Mouse (Mus musculus): ENCODE measurements at regions not wholly inside any gene's neighbourhood (a gene's known extent, or its start where the extent isn't known, plus 50 kb on each side); places are given as distances from the start of the nearest gene placed in this dataset.
A peak's percentile ranks its signal among the peaks of the same experiment; 100 is the strongest.

DNA sequence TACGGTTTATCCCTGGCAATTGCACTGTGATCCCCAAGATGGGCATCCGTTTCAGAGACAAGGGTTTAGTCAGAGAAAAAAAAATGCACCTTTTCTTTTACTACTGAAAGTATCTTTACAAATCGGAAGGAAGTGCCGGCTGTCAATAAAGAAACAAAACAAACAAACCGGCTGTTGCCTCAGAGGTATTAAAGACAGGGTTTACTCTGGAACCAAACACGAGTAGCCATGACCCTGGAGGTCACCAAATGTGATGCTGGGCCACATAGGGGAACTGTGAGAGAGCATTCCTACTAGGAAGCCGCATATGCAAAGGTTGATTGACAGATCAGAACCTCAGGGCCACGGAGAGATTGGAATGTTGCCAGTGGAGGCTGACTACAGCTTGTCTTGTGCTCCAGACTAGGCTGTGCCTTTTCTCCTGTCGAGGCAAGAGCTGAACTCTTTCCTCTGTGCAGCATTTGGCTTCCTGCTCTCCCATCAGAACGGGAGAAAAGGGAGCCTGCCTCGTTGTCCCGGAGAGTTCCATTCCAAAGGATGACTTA lies 643.8 kb upstream of the Tmem132c start:
- H3K4me1 ChIP-seq, result no peaks in the 10 kb centered on the region
- ATAC-seq (ENCODE audit: extremely low read depth, insufficient number of reproducible peaks, low FRiP score, low TSS enrichment), result no peak
- 61% methylated on average over 12 of the region's 12 CpGs for WGBS
- no peak overlapping the region for H3K27ac ChIP-seq (replicated peaks)
- H3K4me2 ChIP-seq, result no peak overlapping the region
- no peaks in the 10 kb centered on the region for H3K36me3 ChIP-seq
- H3K9me3 ChIP-seq, result peaks cover 31% of the 10 kb centered on the region
- no peak overlapping the region for H3K9ac ChIP-seq
- no peaks in the 10 kb centered on the region for H3K27me3 ChIP-seq (replicated peaks)
- H3K4me3 ChIP-seq, result no peak overlapping the region

DNA sequence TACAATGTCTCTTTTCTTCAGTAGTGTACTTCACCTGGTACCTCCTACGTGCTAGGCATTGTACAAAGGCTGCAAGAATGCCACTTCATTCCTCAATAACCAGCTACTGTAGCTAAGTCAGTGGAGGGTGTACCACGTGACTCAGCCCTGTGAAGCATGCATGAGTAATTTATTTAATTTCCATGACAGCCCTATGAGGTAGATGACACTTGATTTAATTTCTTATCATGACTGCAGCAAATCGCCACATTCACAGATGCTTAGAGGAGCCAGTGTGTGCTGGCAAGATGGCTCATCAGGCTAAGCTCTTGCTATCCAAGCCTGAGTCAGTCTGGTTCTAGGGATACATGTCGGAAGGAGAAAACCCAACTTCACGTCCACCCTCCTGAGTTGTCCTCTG lies 642.0 kb upstream of the Tmem132c start:
- no peak overlapping the region for H3K9ac ChIP-seq
- H3K4me3 ChIP-seq, result no peak overlapping the region
- no peaks in the 10 kb centered on the region for H3K36me3 ChIP-seq
- WGBS, result 76% methylated on average over 5 of the region's 5 CpGs
- no peak overlapping the region for H3K4me2 ChIP-seq
- H3K27me3 ChIP-seq (replicated peaks), result no peaks in the 10 kb centered on the region
- H3K4me1 ChIP-seq, result no peaks in the 10 kb centered on the region
- H3K9me3 ChIP-seq, result peaks cover 31% of the 10 kb centered on the region
- no peak for ATAC-seq (ENCODE audit: extremely low read depth, insufficient number of reproducible peaks, low FRiP score, low TSS enrichment)
- no peak overlapping the region for H3K27ac ChIP-seq (replicated peaks)

DNA sequence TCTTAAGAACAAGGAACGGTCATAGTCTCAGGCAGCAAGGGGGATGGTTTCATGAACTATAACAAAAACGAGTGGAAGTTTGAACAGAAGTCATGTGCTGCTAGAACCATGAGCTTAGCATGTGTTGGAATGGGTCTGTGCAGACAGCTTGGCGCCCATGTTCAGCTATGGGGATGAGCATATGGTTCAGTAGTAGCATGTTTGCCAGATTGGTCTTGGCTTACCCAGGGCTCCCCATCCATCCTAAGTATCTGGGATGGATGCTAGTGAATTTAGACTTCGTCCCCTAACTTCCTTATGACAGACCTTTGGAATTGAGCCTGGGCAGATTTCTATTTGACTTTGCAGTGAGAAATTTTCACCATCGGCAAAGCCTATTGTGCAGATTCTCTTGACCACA lies 634.9 kb upstream of the Tmem132c start:
- Histone ChIP-seq H3K9me3 (peaks cover 27% of the 10 kb centered on the region), H3K9ac (no peak overlapping the region), H3K36me3 (no peaks in the 10 kb centered on the region), H3K4me2 (no peak overlapping the region), H3K4me3 (no peak overlapping the region), H3K27me3 (replicated peaks) (no peaks in the 10 kb centered on the region), H3K4me1 (no peaks in the 10 kb centered on the region), H3K27ac (replicated peaks) (no peak overlapping the region)
- ATAC-seq (ENCODE audit: extremely low read depth, insufficient number of reproducible peaks, low FRiP score, low TSS enrichment), result no peak
- WGBS, result 61% methylated on average over 5 of the region's 5 CpGs

DNA sequence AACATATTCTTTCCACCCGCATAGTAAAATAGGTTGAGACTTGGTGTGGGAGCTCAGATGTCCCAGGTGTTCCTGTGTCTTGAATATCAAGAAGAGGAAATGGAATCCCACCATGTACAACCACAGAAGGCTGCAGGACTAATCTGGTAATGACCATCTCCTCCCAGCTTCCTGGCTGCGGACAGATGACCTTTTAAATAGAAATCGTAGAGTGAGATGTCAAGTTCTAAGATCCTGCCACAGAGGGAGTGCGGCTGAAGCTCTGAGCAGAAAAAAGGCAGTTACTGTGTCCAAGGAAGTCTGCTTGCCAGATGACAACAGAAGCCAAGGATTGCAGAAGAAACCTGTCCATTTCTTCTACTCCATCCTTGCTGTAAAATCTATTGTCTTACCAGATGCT lies 629.0 kb upstream of the Tmem132c start:
- Histone ChIP-seq H3K27me3 (replicated peaks) (no peaks in the 10 kb centered on the region), H3K27ac (replicated peaks) (no peak overlapping the region), H3K9me3 (peaks cover 14% of the 10 kb centered on the region; the same call in 1 of the 2 replicates), H3K4me1 (no peaks in the 10 kb centered on the region), H3K36me3 (no peaks in the 10 kb centered on the region), H3K4me2 (no peak overlapping the region), H3K9ac (no peak overlapping the region), H3K4me3 (no peak overlapping the region)
- WGBS, result 81% methylated on average over 4 of the region's 4 CpGs
- no peak for ATAC-seq (ENCODE audit: extremely low read depth, insufficient number of reproducible peaks, low FRiP score, low TSS enrichment)

DNA sequence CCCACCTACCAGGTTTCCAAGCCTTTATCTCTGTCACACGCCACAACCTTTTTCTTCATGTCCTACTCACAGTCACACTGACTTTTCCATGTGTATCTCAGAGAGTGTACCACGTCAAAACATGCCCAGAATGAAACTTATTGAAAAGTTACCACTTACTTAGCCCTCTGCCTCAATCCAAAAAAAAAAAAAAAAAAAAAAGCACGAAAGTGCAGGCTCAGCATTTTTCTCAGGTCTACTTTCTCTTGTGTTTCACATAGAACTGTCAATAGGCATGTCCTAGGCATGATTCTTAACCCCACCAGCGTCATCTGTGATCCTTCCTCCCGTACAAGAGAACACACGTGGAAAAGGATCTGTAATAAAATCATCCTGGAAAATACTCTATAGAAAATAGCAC lies 619.1 kb upstream of the Tmem132c start:
- Histone ChIP-seq H3K9me3 (peaks cover 5% of the 10 kb centered on the region; the same call in 1 of the 2 replicates), H3K4me1 (no peaks in the 10 kb centered on the region), H3K4me3 (no peak overlapping the region), H3K27me3 (replicated peaks) (no peaks in the 10 kb centered on the region), H3K36me3 (no peaks in the 10 kb centered on the region), H3K27ac (replicated peaks) (no peak overlapping the region), H3K9ac (no peak overlapping the region), H3K4me2 (no peak overlapping the region)
- no peak for ATAC-seq (ENCODE audit: extremely low read depth, insufficient number of reproducible peaks, low FRiP score, low TSS enrichment)
- 63% methylated on average over 6 of the region's 6 CpGs for WGBS

DNA sequence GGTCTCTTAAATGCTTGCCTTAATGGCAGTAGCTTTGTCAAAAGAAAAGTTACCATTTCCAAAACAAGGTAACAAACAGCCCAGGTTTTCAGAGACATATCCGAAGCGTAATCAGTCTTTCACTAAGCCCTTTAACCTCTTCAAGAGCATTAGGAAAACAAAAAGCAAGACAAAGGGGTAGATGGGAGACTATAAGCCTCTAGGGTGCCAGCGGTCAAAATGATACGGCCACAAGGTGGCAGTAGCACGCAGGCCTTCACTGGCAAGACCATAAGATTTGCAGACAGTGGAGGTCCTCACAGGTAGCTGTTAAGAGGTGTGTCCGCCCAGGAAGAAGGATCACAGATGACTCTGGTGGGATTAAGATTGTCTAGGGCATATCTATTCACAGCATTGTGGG lies 618.4 kb upstream of the Tmem132c start:
- H3K9ac ChIP-seq, result no peak overlapping the region
- H3K36me3 ChIP-seq, result no peaks in the 10 kb centered on the region
- no peak overlapping the region for H3K4me2 ChIP-seq
- 9% methylated on average over 6 of the region's 6 CpGs for WGBS
- H3K9me3 ChIP-seq, result peaks cover 5% of the 10 kb centered on the region; the same call in 1 of the 2 replicates
- no peak for ATAC-seq (ENCODE audit: extremely low read depth, insufficient number of reproducible peaks, low FRiP score, low TSS enrichment)
- H3K27me3 ChIP-seq (replicated peaks), result no peaks in the 10 kb centered on the region
- no peak overlapping the region for H3K27ac ChIP-seq (replicated peaks)
- H3K4me3 ChIP-seq, result no peak overlapping the region
- no peaks in the 10 kb centered on the region for H3K4me1 ChIP-seq

DNA sequence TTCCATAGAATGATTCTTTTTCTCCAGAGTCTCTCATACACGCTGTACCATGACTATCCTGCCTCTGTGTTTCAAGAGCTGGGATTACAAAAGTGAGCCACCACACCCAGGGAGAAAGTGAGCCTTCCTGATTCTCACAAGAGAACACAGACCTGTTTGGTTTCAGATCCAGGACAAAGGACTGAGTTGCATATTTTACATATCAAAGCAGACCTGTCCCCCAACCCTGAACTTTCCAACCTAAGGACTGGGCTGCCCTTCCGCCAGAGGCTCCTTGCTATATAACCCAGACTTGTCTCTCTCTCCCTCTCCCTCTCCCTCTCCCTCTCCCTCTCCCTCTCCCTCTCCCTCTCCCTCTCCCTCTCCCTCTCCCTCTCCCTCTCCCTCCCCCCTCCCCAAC lies 611.8 kb upstream of the Tmem132c start:
- Histone ChIP-seq H3K9ac (no peak overlapping the region), H3K4me3 (no peak overlapping the region), H3K4me1 (no peaks in the 10 kb centered on the region), H3K36me3 (no peaks in the 10 kb centered on the region), H3K27me3 (replicated peaks) (0 out of 2 replicates have a peak, but pooled peaks cover 2% of the 10 kb centered on the region), H3K27ac (replicated peaks) (no peak overlapping the region), H3K4me2 (no peak overlapping the region), H3K9me3 (no peaks in the 10 kb centered on the region)
- WGBS, result 28% methylated on average over 2 of the region's 2 CpGs
- no peak for ATAC-seq (ENCODE audit: extremely low read depth, insufficient number of reproducible peaks, low FRiP score, low TSS enrichment)

DNA sequence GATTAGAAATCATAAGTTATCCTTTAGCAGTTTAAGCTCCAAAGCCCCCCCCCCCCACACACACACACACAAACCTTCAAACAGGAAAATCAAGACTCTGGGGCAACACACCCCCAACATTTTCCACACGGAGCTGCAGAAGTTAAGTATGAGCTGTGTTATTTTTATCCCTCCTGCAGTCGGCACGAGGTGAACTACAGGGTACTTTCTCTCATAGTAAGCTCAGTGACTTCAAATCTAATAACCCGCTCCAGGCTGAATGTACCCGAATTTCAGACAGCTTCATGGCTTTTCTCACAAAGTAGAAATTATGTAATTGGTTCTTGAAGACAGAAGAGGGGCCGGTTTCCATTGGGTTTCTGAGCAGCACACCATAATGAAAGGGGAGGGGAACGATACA lies 591.2 kb upstream of the Tmem132c start:
- H3K4me1 ChIP-seq, result peaks cover 3% of the 10 kb centered on the region; the same call in 1 of the 2 replicates
- WGBS, result 45% methylated on average over 7 of the region's 7 CpGs
- H3K27me3 ChIP-seq (replicated peaks), result no peaks in the 10 kb centered on the region
- no peak overlapping the region for H3K4me2 ChIP-seq
- H3K9ac ChIP-seq, result no peak overlapping the region
- H3K36me3 ChIP-seq, result no peaks in the 10 kb centered on the region
- no peak overlapping the region for H3K27ac ChIP-seq (replicated peaks)
- no peak overlapping the region for H3K4me3 ChIP-seq
- no peak for ATAC-seq (ENCODE audit: extremely low read depth, insufficient number of reproducible peaks, low FRiP score, low TSS enrichment)
- no peaks in the 10 kb centered on the region; the same call in 1 of the 2 replicates for H3K9me3 ChIP-seq

DNA sequence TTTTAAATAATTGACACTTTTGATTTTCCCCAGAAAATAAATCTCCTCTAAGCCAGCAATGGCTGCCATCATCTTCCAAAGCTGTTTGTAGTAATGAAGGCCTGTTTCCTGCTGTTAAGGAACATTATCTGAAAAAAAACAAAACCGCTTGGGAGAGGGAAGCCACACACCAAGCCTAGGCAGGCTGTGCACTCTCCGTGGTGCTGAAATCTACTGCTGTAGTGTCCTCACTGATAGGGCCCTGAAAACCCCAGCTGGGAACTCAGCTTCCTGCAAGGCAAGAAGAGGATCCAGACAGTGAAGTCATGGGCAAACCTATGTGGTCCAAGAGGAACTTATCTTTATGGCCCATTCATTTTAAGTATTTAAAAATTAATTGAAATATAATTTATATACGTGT lies 590.2 kb upstream of the Tmem132c start:
- Histone ChIP-seq H3K4me1 (peaks cover 3% of the 10 kb centered on the region; the same call in 1 of the 2 replicates), H3K9me3 (no peaks in the 10 kb centered on the region; the same call in 1 of the 2 replicates), H3K4me2 (no peak overlapping the region), H3K36me3 (no peaks in the 10 kb centered on the region), H3K9ac (no peak overlapping the region), H3K4me3 (no peak overlapping the region), H3K27me3 (replicated peaks) (no peaks in the 10 kb centered on the region), H3K27ac (replicated peaks) (no peak overlapping the region)
- ATAC-seq (ENCODE audit: extremely low read depth, insufficient number of reproducible peaks, low FRiP score, low TSS enrichment), result peak; percentile 58; the same call in 1 of the 2 replicates
- WGBS, result 9% methylated on average over 3 of the region's 3 CpGs

DNA sequence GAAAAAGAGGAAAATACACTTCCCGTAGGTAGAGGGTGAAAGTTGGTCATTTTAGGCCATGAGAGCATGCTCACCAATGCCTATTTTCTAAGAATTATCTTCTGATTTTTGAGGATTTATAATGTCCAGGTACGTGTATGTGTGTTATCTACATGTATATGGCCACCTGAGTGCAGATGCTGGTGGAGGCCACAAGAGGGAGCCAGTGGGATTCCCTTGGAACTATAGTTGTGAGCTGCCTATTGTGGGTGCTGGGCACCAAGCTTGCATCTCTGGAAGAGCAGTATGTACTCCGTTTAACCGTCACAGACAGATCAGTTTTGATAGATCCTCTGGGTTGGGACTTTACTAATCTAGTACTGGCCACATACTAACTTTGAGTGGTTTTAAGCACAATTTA lies 579.0 kb upstream of the Tmem132c start:
- WGBS, result 72% methylated on average over 4 of the region's 4 CpGs
- H3K4me3 ChIP-seq, result no peak overlapping the region
- ATAC-seq (ENCODE audit: extremely low read depth, insufficient number of reproducible peaks, low FRiP score, low TSS enrichment), result no peak
- no peaks in the 10 kb centered on the region for H3K4me1 ChIP-seq
- H3K27ac ChIP-seq (replicated peaks), result no peak overlapping the region
- no peaks in the 10 kb centered on the region for H3K27me3 ChIP-seq (replicated peaks)
- peaks cover 4% of the 10 kb centered on the region for H3K9me3 ChIP-seq
- no peak overlapping the region for H3K4me2 ChIP-seq
- no peaks in the 10 kb centered on the region for H3K36me3 ChIP-seq
- H3K9ac ChIP-seq, result no peak overlapping the region

DNA sequence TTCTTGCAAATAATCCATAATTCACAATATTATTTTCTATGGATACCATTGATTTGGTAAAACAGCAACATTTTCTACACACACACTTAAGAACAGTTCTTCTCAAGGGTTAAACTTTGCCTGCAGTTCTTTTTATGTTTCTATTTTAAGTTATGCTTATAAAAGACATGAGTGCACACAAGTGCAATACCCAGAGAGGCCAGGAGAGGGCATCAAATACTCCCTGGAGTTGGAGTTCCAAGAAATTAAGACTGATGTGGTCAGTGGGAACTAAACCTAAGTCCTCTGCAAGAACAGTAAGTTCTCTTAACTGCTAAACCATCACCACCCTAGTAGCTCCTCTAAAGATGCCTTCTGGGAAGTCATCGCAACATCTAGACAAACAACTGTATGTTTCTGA lies 570.5 kb upstream of the Tmem132c start:
- Histone ChIP-seq H3K36me3 (no peaks in the 10 kb centered on the region), H3K9me3 (peaks cover 4% of the 10 kb centered on the region; the same call in 1 of the 2 replicates), H3K4me1 (no peaks in the 10 kb centered on the region)

DNA sequence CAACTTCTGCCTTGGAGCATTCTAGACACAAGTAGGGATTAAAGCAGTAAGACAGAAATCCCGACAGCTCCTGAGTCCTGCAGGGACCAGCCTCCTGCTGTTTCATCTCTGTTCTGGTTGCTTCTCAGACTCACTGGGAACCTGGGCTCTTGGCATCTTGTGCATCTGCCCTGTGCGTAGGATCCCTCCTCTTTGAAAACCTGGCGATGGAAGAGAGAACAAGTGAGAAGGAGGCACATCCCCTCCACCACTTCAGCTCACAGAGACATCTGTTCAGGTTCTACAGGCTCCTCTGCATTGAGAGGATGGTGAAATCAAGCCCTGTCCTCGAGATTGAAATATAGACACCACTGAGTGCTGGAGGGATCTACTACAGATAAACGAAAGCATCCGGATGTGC lies 561.3 kb upstream of the Tmem132c start:
- Histone ChIP-seq H3K27me3 (replicated peaks) (no peaks in the 10 kb centered on the region), H3K4me2 (no peak overlapping the region), H3K9me3 (no peaks in the 10 kb centered on the region), H3K4me3 (no peak overlapping the region), H3K9ac (no peak overlapping the region), H3K27ac (replicated peaks) (no peak overlapping the region), H3K36me3 (no peaks in the 10 kb centered on the region), H3K4me1 (no peaks in the 10 kb centered on the region)
- 63% methylated on average over 6 of the region's 6 CpGs for WGBS
- ATAC-seq (ENCODE audit: extremely low read depth, insufficient number of reproducible peaks, low FRiP score, low TSS enrichment), result no peak

More for the DNA sequence above, 570.5 kb upstream of the Tmem132c start:
- Histone ChIP-seq H3K27ac (replicated peaks) (no peak overlapping the region), H3K27me3 (replicated peaks) (no peaks in the 10 kb centered on the region), H3K9ac (no peak overlapping the region), H3K4me3 (no peak overlapping the region), H3K4me2 (no peak overlapping the region)
- WGBS, result 63% methylated on average over 1 of the region's 1 CpGs
- no peak for ATAC-seq (ENCODE audit: extremely low read depth, insufficient number of reproducible peaks, low FRiP score, low TSS enrichment)
